Mouse (Mus musculus): ENCODE measurements at regions not wholly inside any gene's neighbourhood (a gene's known extent, or its start where the extent isn't known, plus 50 kb on each side); places are given as distances from the start of the nearest gene placed in this dataset.

- TF ChIP-seq CTCF (IDR thresholded peaks at IDR 0.05; ENCODE audit: low read depth) (no peak), EP300 (IDR thresholded peaks at IDR 0.05; ENCODE audit: low read depth) (no peak)
Measured at GRCm38 (mm10) chr6:95841502-95841901, 122.9 kb upstream of the Suclg2 start.
